Mouse (Mus musculus) midbrain, postnatal 0 days (tissue): ENCODE data around the gene Primpol. TPM values are rescaled to one million over a fixed set of nuclear protein-coding genes. Genes with fewer than 3 reads are reported as not detected.

Experiments used
- ATAC-seq: fragments of 200-750 bp; cut with Nextera tagmentation; 2 replicates; pipeline ENCODE4 v1.8.0; 2017; ENCODE audit warnings: moderate number of reproducible peaks, mild to moderate bottlenecking, moderate TSS enrichment, moderate library complexity; ENCODE audit not compliant: low FRiP score
- DNase-seq: peaks from one replicate; pipeline ENCODE4 v3.0.0-alpha.2; 2015; ENCODE audit warnings: low spot score
- H3K27ac ChIP-seq: fragments of 300-500 bp; sonication (generic); 2 replicates; pipeline ENCODE4 v1.5.1; 2014; ENCODE audit warnings: low read depth, mild to moderate bottlenecking, low read length, mixed read lengths
- H3K27me3 ChIP-seq: fragments of 300-500 bp; sonication (generic); 2 replicates; pipeline ENCODE4 v1.6.1; 2014; ENCODE audit warnings: low read length, control low read depth, mixed read lengths; ENCODE audit not compliant: insufficient read depth
- H3K36me3 ChIP-seq: fragments of 300-500 bp; sonication (generic); 2 replicates; pipeline ENCODE4 v1.6.1; 2014; ENCODE audit warnings: low read length, control low read depth, mixed read lengths; ENCODE audit not compliant: insufficient read depth
- H3K4me1 ChIP-seq: fragments of 300-500 bp; sonication (generic); 2 replicates; pipeline ENCODE4 v1.6.1; 2014; ENCODE audit warnings: mild to moderate bottlenecking, control low read depth, antibody characterized with exemption, low read length, mixed read lengths; ENCODE audit not compliant: insufficient read depth
- H3K4me2 ChIP-seq: fragments of 300-500 bp; sonication (generic); 2 replicates; pipeline ENCODE4 v1.6.1; 2014; ENCODE audit warnings: low read depth, mild to moderate bottlenecking, low read length, mixed read lengths; ENCODE audit not compliant: poor library complexity, severe bottlenecking
- H3K4me3 ChIP-seq: fragments of 300-500 bp; sonication (generic); 2 replicates; pipeline ENCODE4 v1.5.1; 2014; ENCODE audit warnings: low read depth, mild to moderate bottlenecking, low read length, moderate library complexity
- H3K9ac ChIP-seq: fragments of 300-500 bp; sonication (generic); replicated peaks from 2 replicates; pipeline ENCODE4 v1.6.1; 2014; ENCODE audit warnings: mild to moderate bottlenecking, low read length, moderate library complexity, mixed read lengths; ENCODE audit not compliant: poor library complexity, severe bottlenecking
- H3K9me3 ChIP-seq: fragments of 300-500 bp; sonication (generic); 2 replicates; pipeline ENCODE4 v1.6.1; 2016; ENCODE audit warnings: low read length, control low read depth
- CTCF ChIP-seq: IDR thresholded peaks from 2 replicates; pipeline ENCODE4 v1.5.1; 2016; ENCODE audit warnings: antibody characterized with exemption, mild to moderate bottlenecking
- WGBS: fragments of 180-500 bp; shearing (Covaris S2); extraction: QIAGEN DNeasy Blood & Tissue Kit; methylation state at CpG from one replicate; pipeline ENCODE4 v1.1.7; 2014; 5-methylcytosine and 5-hydroxymethylcytosine counted together
- polyA plus RNA-seq: library from polyadenylated mRNA; unstranded; fragments of >200 nt; fragmentation: Nextera tagmentation; extraction: Ambion mirVana; gene quantifications from 2 replicates; pipeline ENCODE4 v1.2.1, GENCODE M21; 2015
- total RNA-seq: library from RNA; depleted of rRNA; stranded (reverse); fragments of >200 nt; gene quantifications from 2 replicates; pipeline ENCODE4 v1.2.3, GENCODE M21; 2014; rRNA removed

Gene Primpol
- total and polyA plus RNA-seq, 2 experiments from 2014 or later = 4.6 to 4.7 TPM

GRCm38 (mm10) chr8:46526098-46526497 is 90.9 kb downstream of the Primpol start:
- Histone ChIP-seq H3K27ac (no peak overlapping the region), H3K4me3 (no peak overlapping the region), H3K9me3 (no peaks in the 10 kb centered on the region), H3K27me3 (no peaks in the 10 kb centered on the region), H3K9ac (no peak overlapping the region), H3K4me2 (no peak overlapping the region), H3K36me3 (peaks cover 36% of the 10 kb centered on the region; the same call in 1 of the 2 replicates), H3K4me1 (no peaks in the 10 kb centered on the region)
- no peak for TF ChIP-seq CTCF
- WGBS = 94% methylated on average over 8 of the region's 8 CpGs
- ATAC-seq (no peak), DNase-seq (no peak)

Other genes with a start within 250 kb of the Primpol start
- gene Acsl1, start 146.2 kb downstream of the Primpol start, total RNA-seq = 36.7 and 45.9 TPM in 2 replicates
- 27.8 and 28.2 TPM in 2 replicates for gene Acsl1, start 146.2 kb downstream of the Primpol start, polyA plus RNA-seq
- gene Cenpu, start 65.2 kb downstream of the Primpol start, total RNA-seq = 2.9 TPM in 2 replicates
- gene Cenpu, start 65.2 kb downstream of the Primpol start, polyA plus RNA-seq = 6.0 and 6.6 TPM in 2 replicates
- 128 and 165 TPM in 2 replicates for gene Casp3, start 79 bp upstream of the Primpol start, total RNA-seq
- gene Casp3, start 79 bp upstream of the Primpol start, polyA plus RNA-seq = 211 and 223 TPM in 2 replicates
- gene Irf2, start 122.5 kb upstream of the Primpol start, total RNA-seq = 3.3 and 4.0 TPM in 2 replicates
- gene Irf2, start 122.5 kb upstream of the Primpol start, polyA plus RNA-seq = 9.5 and 9.7 TPM in 2 replicates